Mouse (Mus musculus) gastrocnemius, adult 18-20 months (tissue): Measurements from ENCODE around the gene Olfr684. TPM values are rescaled to one million over a fixed set of nuclear protein-coding genes. Genes with fewer than 3 reads are reported as not detected.

ENCODE experiments used
- DNase-seq: peaks from one replicate; pipeline ENCODE4 v3.0.0; 2021; ENCODE audit warnings: low spot score
- long read RNA-seq, 2 experiments: library from polyadenylated mRNA; stranded (forward); transcript quantifications; one replicate each; pipeline ENCODE4 v2.0.0; 2021
- total RNA-seq, 2 experiments: library from RNA; stranded (reverse); gene quantifications; 2 replicates each; pipeline ENCODE4 v1.2.3; 2021

Olfr684 gene
- total RNA-seq: not detected
- long read RNA-seq, experiment 1: 0 reads
- long read RNA-seq, experiment 2: 0 reads

GRCm38 (mm10) chr7:105163553-105163952 is at the start of gene Olfr684:
Olfr684 (minus strand) TSS chr7:105163653.
- DNase-seq: no peak

GRCm38 (mm10) chr7:105207385-105207784 is 43.9 kb upstream of the Olfr684 start, which contains the start of gene Olfr686:
Olfr686 (minus strand) TSS chr7:105207485.
- DNase-seq: no peak

GRCm38 (mm10) chr7:105185912-105186311 is 22.5 kb upstream of the Olfr684 start, which contains the start of gene Olfr685:
Olfr685 (minus strand) TSS chr7:105186012.
- DNase-seq: no peak

- no peak for DNase-seq
These were observed 7.3 kb upstream of the Olfr684 start for GRCm38 (mm10) chr7:105170773-105171172.

- no peak for DNase-seq
These were observed 16.5 kb downstream of the Olfr684 start, which contains the start of gene Olfr683 for GRCm38 (mm10) chr7:105146912-105147311. Olfr683 (minus strand) TSS chr7:105147012.

GRCm38 (mm10) chr7:105141275-105141674 is 22.2 kb downstream of the Olfr684 start:
- DNase-seq: no peak

GRCm38 (mm10) chr7:105116536-105116935 is 46.9 kb downstream of the Olfr684 start, which contains the start of gene Olfr681:
Olfr681 (plus strand) TSS chr7:105116836.
- no peak for DNase-seq

Other genes with a start within 250 kb of the Olfr684 start
- not detected for gene Olfr667, start 242.2 kb downstream of the Olfr684 start, total RNA-seq
- gene Olfr668, start 235.6 kb downstream of the Olfr684 start, total RNA-seq: not detected
- gene Olfr669, start 229.4 kb downstream of the Olfr684 start, total RNA-seq: not detected
- gene Olfr670, start 201.0 kb downstream of the Olfr684 start, total RNA-seq: not detected
- not detected for gene Olfr671, start 184.5 kb downstream of the Olfr684 start, total RNA-seq
- not detected for gene Olfr672, start 161.6 kb downstream of the Olfr684 start, total RNA-seq
- not detected for gene Olfr675, start 135.2 kb downstream of the Olfr684 start, total RNA-seq
- gene Olfr676, start 131.0 kb downstream of the Olfr684 start, total RNA-seq: not detected
- not detected for gene Olfr677, start 112.3 kb downstream of the Olfr684 start, total RNA-seq
- not detected for gene Olfr678, start 99.2 kb downstream of the Olfr684 start, total RNA-seq
- not detected for gene Olfr679, start 82.4 kb downstream of the Olfr684 start, total RNA-seq
- gene Olfr680-ps1, start 70.8 kb downstream of the Olfr684 start, total RNA-seq: not detected
- gene Olfr681, start 46.8 kb downstream of the Olfr684 start, total RNA-seq: not detected
- gene Olfr683, start 16.6 kb downstream of the Olfr684 start, total RNA-seq: not detected
- not detected for gene Olfr685, start 22.4 kb upstream of the Olfr684 start, total RNA-seq
- gene Olfr686, start 43.8 kb upstream of the Olfr684 start, total RNA-seq: not detected
- not detected for gene Olfr688, start 124.4 kb upstream of the Olfr684 start, total RNA-seq
- gene Olfr689, start 147.5 kb upstream of the Olfr684 start, total RNA-seq: not detected
- gene Olfr690, start 170.5 kb upstream of the Olfr684 start, total RNA-seq: not detected
- not detected for gene Olfr691, start 178.6 kb upstream of the Olfr684 start, total RNA-seq
- gene Olfr692, start 204.6 kb upstream of the Olfr684 start, total RNA-seq: not detected
- not detected for gene Gm5901, start 211.4 kb upstream of the Olfr684 start, total RNA-seq
- 10 to 100 TPM; 11.0 to 12.2 TPM for gene Fam160a2, start 236.4 kb upstream of the Olfr684 start, total RNA-seq
- not detected for gene Cnga4, start 240.9 kb upstream of the Olfr684 start, total RNA-seq